Mouse (Mus musculus) small intestine, adult 2 months (tissue): ENCODE measurements around the gene Ece1.

Experiments used
- CTCF ChIP-seq: fragments of 200-500 bp; IDR thresholded peaks from 2 replicates; pipeline ENCODE4 v1.5.1; 2012; ENCODE audit warnings: low read depth, mild to moderate bottlenecking, control low read depth, inconsistent platforms, low read length, moderate library complexity, mixed read lengths; ENCODE audit not compliant: insufficient replicate concordance, insufficient read length; ENCODE audit errors: extremely low read depth
- POLR2A ChIP-seq: fragments of 200-500 bp; IDR thresholded peaks from 2 replicates; pipeline ENCODE4 v1.6.1; 2012; ENCODE audit warnings: low read depth, mild to moderate bottlenecking, control low read depth, inconsistent platforms, low read length, moderate library complexity

GRCm38 (mm10) chr4:137984212-137984611, 122.2 kb downstream of the Ece1 start:
- TF ChIP-seq POLR2A (no peak), CTCF (no peak)
